Mouse (Mus musculus) stomach, embryonic 16.5 days (tissue): Measurements from ENCODE around the gene Emd. TPM values are rescaled to one million over a fixed set of nuclear protein-coding genes. Genes with fewer than 3 reads are reported as not detected.

Source experiments
- microRNA-seq: library from miRNA; unstranded; fragments of <30 nt; microRNA quantifications from one replicate; pipeline ENCODE4, GENCODE M21; 2016
- polyA plus RNA-seq: library from polyadenylated mRNA; unstranded; fragments of >200 nt; fragmentation: Nextera tagmentation; extraction: Ambion mirVana; gene quantifications from 2 replicates; pipeline ENCODE4 v1.2.1, GENCODE M21; 2015

Gene Emd
- polyA plus RNA-seq, 1 experiment from 2014 or later = 22.5 TPM

Small RNA genes lying within 50 kb of the gene (microRNA-seq; reads per million reads assigned to microRNA genes)
- gene Mir7091 = not detected

Other genes with a start within 250 kb of the Emd start
- gene Irak1, start 230.8 kb upstream of the Emd start, polyA plus RNA-seq = 63.0 and 66.8 TPM in 2 replicates
- gene Opn1mw, start 127.2 kb upstream of the Emd start, polyA plus RNA-seq = not detected in 2 replicates
- gene Mecp2, start 119.3 kb upstream of the Emd start, polyA plus RNA-seq = 10.5 and 10.6 TPM in 2 replicates
- gene Tex28, start 86.8 kb upstream of the Emd start, polyA plus RNA-seq = not detected in 2 replicates
- gene Tktl1, start 77.4 kb upstream of the Emd start, polyA plus RNA-seq = not detected in 2 replicates
- 498 and 560 TPM in 2 replicates for gene Flna, start 4.9 kb upstream of the Emd start, polyA plus RNA-seq
- 666 and 804 TPM in 2 replicates for gene Rpl10, start 16.1 kb downstream of the Emd start, polyA plus RNA-seq
- 79.1 and 81.0 TPM in 2 replicates for gene Taz, start 27.2 kb downstream of the Emd start, polyA plus RNA-seq
- 14.8 and 18.7 TPM in 2 replicates for gene Dnase1l1, start 27.6 kb downstream of the Emd start, polyA plus RNA-seq
- 149 and 171 TPM in 2 replicates for gene Atp6ap1, start 42.4 kb downstream of the Emd start, polyA plus RNA-seq
- 218 and 219 TPM in 2 replicates for gene Gdi1, start 50.3 kb downstream of the Emd start, polyA plus RNA-seq
- gene Fam50a, start 58.3 kb downstream of the Emd start, polyA plus RNA-seq = 63.2 and 66.9 TPM in 2 replicates
- gene Plxna3, start 74.4 kb downstream of the Emd start, polyA plus RNA-seq = 16.8 and 18.4 TPM in 2 replicates
- 94.3 and 105 TPM in 2 replicates for gene Lage3, start 98.9 kb downstream of the Emd start, polyA plus RNA-seq
- gene Ubl4a, start 118.5 kb downstream of the Emd start, polyA plus RNA-seq = 67.0 and 72.8 TPM in 2 replicates
- gene Slc10a3, start 118.7 kb downstream of the Emd start, polyA plus RNA-seq = 18.6 and 21.4 TPM in 2 replicates
- 36.2 and 40.4 TPM in 2 replicates for gene Fam3a, start 138.6 kb downstream of the Emd start, polyA plus RNA-seq
- 22.8 and 24.4 TPM in 2 replicates for gene Ikbkg, start 138.6 kb downstream of the Emd start, polyA plus RNA-seq
- 84.5 and 109 TPM in 2 replicates for gene G6pdx, start 174.5 kb downstream of the Emd start, polyA plus RNA-seq
- not detected in 2 replicates for gene Gm6880, start 226.7 kb downstream of the Emd start, polyA plus RNA-seq